Mouse (Mus musculus) c-Kit-negative CD71-positive TER-119-positive erythroid progenitor cells, embryonic 14.5 days (primary cell): Measurements from ENCODE around the gene Tgds.
"Not testable (repeated sequence)": the region's sequence is repeated elsewhere in the genome, so short reads cannot be mapped to it uniquely, and the experiment has no call there.

Experiments
- DNase-seq: peaks from one replicate; pipeline ENCODE4 v3.0.0-alpha.2; 2013; ENCODE audit warnings: low read depth, low spot score

Gene Tgds

DNA sequence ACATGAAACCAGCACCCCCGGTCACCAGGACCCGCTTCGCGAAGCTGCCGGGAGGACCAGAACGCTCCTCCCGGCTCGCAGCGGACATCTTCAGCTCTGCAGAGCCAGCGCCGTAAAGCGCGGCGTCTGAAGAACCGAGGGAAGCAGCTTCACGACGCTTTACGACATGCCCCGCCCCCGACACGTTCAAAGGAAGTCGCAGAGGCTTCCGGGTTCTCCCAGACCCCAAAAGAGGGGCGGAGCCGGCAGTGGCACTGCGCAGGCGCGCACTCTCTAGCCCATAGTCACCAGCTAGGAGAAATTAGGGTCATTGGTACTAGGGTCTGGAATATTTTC is at the start of gene Tgds:
TSS of gene Tgds (minus strand) at position 114 of the 336 bp plus-strand sequence.
- peak; percentile 93 for DNase-seq

DNA sequence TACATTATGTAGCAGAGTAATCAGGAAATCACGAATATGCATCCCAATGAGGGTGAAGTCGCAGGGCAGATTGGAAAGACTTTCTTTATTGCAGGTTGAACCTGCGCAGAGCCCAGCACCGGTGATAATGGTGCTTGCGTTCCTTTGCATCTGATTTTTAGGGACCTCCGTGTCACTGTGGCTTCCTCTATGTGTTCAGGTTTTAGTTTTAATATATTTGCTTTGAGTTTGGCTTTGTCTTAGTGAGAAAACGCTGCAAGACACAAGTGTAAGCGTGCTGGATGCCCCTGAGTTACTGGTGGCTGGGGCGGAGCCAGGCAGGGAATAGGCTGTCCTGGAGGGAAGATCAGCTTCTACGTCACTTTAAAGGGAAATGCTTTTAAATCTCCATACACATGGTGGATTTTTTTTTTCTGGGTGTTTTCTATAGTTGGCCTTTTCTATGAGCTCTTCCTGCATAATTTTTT is 48.2 kb upstream of the Tgds start:
- no peak for DNase-seq

DNA sequence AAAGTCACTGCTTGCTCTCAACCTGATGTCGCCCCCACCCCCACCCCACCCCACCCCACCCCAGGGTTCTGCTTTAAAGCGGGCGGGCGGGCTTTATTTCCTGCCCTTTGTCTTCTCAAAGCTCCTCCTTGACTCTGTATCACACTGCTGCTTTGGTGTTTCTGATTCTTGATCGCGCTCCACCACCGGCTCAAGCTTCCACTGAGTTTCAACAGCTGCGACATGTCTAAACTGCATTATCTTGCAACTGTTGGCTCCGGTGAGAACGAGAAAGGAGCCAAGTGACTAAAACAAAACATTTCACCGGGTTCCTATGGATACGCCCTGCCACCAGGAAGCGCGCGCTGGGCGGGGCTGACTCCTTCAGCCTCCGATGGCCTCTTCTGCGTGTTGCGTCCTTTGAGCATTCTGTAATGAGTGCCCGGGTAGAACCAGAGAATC is 47.6 kb upstream of the Tgds start:
- peak; percentile 40 for DNase-seq

DNA sequence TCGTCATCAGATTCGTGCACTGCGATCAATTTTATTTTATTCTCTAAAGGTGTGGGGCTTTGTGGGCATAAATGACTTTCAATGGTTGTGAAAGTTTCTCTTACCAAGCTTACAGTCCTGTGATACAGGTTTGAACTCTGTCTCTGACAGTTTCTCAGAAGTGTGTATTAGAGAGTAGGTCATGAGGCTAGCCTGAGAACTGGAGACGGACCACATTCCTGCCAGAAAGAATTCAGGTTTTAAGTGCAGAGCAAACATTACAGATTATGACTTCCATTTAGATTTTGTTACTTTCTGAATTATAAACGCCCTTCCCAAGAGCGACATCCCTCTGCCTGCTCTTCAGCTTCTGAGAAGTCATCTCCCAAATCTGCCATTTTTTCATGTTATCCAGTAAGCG is 47.1 kb upstream of the Tgds start:
- DNase-seq = no peak

DNA sequence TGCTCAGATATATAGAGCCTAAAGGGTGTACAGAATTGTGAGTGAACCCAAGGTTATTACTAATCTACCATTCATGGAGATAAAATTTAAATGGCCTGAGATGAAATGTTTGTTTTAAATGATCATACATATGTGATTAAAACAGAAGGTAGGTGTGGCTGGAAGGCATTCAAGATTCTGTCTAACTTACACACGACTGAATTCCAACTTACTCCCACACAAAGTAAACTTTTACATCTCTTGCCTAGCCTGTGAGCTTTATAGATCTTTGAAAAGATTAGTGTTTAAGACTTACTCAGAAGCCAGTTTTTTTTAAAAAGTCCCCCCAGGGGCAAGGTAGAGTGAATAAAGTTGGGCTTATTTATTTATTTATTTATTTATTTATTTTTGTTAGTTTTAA is 46.7 kb upstream of the Tgds start:
- no peak for DNase-seq

DNA sequence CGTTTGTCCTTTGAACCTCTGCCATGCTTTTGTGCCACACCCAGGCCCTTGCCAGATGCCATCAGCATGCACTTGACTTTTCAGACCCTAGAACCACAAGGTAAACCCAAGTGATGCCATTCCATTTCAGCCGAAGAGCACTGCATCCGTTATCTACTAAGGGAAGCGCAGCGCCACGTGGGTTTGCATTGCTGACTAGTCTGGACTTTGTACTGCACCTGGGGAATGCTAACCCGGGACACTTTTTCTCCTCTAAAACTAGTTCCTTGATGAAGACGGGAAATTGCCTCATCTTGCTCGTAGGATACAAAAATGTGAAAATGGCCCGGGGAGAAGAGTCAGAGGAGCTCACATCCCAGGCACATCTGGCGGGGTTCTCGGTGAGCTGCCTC is 43.1 kb upstream of the Tgds start:
- DNase-seq = no peak

DNA sequence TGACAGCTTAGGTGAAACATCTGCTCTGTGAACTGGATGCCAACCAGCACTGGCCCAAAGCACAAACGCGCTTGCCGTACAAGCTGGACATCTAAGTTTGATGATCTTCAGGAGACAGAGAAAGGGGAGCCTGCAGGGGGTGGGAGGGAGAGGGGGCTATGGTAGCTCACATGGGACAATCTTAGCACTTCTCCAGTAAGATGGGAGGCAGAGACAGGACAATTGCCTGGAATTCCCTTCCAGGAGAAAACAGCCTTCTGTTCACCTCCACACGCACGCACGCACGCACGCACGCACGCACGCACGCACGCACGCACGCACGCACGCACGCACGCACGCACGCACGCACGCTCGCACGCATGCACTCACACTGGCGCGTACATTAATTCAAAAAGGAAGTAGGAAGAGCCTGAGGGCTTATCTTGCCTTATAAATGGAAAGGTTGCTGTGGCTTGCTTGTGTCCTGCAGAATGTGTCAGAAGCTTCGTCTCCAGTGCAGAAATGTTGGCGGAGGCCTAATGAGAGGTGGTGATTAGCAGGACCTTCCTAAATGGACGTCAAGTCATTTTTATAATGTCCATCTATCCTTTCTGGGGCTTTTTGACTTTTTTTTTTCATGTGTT is 42.6 kb upstream of the Tgds start:
- no peak for DNase-seq

DNA sequence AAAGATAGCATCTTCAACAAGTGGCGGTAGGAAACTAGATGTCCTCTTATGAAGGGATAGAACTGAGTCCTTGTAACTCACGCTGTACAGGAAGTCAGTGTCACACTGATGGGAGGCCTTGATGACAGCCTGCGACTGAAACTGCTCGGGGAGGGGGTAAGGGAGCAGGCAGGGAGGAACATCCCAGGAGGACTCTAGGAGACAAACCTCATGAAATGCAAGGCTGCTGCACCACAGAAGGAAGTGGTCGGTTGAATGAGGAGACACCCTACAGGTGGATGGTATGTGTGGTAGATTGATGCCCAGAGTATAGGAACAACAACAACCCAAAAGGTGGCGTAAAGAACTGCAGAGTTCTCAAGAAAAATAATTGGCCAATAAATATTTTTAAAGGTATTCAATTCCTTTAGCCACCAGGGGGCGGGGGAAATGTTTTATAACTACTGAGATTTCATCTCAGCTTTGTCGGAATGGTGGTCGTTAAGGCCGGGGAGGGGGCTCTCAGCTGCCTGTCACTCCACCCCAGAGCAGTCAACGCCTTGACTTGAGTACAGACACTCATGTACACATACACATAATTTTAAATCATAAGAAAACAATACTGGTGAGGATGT is 41.1 kb upstream of the Tgds start:
- DNase-seq = no peak

DNA sequence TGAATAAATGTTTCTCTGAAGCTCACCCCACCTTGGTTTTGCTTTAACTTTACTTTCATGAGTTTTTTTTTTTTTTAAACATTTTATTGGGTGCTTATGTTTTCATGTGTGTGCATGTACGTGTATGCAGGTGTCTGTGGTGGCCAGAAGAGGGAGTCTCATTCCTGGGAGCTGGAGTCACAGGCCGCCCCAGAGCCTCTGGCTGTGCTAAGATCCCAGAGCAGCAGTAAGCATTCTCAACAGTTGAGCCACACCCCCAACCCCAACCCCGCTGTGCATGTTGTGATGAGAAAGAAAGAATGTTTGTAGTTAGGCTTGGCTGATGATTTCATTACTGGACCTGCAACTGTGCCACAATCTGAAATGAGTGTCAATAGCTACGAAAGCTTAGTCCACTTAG is 36.2 kb upstream of the Tgds start:
- no peak for DNase-seq

DNA sequence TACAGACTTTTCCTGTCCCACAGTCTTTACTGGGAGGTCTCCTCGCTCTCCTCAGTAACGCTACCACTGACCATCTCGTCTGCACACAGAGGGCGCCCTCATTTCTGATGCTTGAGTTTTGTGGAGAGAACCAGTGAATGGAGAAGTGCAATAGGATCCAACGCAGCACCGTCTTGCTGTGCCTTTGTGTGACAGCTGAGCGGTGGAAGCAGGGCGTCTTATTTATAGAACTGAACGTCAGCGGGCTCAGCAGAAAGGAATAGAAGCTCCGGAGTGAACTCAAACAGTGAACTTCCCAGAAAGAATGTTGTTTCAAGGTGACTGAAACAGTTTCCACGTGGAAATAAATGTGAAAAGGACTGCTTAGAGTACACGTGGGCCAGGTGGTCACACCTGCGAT is 30.1 kb upstream of the Tgds start:
- DNase-seq = no peak

DNA sequence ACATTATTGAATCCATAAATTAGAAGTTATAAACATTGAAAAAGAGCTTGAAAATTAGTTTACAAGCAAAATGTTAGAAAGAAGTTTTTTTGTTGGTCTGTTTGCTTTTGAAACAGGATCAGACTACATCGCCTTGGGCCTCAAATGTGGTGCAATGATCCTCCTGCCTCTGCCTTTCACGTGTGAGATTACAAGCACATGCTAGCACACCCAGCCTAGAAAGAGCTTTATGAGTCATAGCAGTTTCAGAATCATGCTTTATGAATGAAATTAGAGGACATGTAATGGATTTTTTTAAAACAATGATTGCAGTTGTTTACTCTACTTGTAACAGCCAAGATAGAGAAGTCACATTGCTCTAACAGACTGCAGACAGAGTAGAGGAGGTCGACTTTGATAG is 29.2 kb upstream of the Tgds start:
- DNase-seq = no peak

DNA sequence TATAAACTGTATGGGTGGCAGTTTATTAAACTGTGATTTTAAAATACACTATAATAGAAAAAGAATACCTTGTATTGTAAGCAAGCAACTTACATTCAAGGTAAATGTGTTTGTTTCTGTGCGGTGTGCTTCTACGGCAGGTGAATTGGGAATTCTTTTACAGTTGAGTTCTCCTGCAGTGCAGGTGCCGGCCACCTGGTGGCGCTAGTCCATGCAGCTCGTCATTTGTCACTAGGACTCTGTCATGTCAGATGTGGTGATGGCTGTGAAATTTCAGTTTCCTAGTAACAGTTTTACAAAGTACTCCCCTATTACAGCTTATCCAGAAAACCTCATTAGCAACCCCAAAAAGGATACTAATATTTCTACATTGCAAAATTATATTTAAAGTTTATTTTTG is 24.6 kb upstream of the Tgds start:
- DNase-seq = peak; percentile 21

DNA sequence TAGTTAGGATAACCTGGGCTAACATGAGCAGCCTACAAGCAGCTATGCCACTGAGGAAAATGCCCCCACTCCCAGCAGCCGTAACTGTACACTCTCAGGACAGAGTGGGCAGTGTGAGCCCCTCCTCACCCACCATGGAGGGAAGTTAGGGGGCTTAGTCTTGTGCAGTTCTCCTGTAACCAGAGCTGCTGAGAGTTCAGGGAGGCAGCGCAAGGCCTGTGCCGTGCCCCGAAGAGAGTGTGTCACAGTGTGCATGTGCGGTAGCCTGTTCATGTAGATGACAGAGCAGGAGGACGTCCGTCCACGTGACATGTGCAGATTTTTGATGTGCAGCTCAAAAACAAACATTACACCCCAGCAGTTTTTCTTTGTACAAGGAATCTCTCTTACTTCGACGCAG is 24.2 kb upstream of the Tgds start:
- DNase-seq = no peak

DNA sequence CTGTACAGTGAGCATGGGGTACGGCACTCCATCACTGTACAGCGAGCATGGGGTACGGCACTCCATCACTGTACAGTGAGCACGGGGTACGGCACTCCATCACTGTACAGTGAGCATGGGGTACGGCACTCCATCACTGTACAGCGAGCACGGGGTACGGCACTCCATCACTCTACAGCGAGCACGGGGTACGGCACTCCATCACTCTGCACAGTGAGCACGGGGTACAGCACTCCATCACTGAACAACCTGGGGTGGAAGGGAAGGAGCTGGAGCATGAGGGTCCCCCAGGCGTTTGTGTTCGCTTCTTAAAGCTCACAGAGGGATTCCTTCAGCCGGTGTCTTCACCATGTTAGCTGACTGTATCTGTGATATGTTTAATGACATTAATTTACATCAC is 23.5 kb upstream of the Tgds start:
- DNase-seq = not testable (repeated sequence)

DNA sequence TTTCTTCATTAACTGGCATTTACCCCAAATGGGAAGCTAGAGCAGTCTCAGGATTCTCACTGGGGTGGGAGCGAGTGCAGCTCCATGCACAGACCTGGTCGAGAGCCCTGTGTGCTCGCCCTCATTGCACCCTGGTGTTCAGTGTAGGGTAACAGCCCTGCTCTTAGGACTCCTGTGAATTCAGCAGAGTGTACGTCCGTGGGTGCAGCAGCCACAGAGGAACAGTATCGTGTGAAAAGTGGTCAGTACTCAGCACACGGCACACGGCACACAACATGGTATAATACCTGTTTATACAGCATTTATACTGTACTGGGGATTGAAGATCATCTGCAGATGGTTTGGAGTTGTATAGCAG is 19.7 kb upstream of the Tgds start:
- DNase-seq = no peak

DNA sequence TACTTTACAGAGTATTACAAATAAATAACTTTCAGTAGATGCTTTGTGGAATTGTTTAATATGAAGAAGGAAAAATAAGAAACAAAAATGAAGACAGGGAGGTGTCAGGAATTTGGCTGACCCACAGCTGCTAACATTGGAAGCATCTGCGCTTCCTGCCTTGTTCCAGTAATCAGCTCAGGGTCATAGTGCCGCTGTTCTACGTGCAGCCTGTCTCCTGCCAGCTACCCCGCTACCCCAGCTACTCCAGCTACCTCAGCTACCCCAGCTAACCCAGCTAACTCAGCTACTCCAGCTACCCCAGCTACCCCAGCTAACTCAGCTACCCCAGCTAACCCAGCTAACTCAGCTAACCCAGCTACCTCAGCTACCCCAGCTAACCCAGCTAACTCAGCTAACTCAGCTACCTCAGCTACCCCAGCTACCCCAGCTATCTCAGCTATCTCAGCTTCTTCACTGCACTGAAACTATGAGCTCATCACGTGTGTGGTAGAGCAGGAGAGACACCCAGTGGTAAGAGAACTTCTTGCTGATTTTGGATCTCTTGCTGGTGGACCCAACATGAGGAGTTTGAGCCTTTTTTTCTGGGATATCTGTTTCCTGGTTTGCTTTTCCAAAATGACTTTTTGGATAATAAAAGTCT is 19.2 kb upstream of the Tgds start:
- DNase-seq = no peak

DNA sequence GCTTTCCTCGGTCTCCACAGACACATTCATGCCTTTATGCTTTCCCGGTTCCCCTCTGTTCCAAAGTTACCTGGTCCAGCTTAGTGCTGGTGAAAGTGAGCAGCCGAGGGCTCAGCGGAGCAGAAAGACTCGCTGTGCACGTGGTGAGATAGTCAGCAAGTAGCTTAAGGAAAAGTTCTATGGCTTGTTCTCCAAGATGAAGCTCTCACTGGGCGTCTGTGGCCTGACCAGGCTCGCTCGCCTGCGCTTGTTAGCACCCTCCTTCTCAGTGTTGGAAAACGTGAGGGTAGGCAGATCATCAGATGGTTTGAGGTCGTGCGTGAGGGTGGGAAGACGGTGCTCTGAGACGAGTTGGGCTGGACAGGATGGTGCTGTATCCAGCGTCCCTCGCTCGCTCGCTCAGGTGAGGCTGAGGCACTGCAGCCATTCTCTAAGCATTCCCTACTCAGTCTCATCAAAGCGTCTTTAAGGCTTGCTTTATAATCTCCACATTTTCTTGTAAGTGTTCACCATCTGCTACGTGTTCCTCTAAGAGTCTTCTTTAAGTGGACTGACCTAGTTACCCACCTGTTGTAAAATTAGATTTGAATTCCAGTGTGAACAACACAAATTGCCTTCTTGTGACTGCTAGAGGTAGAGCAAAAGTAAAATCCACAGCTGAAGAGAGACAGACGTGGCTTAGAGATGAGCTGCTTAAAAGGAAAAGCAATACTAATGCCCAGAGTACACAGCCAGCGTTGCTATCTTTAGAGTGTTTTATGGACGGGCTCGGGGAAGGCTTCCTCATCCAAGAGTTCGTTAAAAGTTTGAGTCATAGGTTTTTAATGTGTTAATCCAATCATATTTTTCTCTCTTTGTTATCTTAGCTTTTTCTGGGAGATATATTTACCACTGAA is 18.3 kb upstream of the Tgds start:
- DNase-seq = no peak

DNA sequence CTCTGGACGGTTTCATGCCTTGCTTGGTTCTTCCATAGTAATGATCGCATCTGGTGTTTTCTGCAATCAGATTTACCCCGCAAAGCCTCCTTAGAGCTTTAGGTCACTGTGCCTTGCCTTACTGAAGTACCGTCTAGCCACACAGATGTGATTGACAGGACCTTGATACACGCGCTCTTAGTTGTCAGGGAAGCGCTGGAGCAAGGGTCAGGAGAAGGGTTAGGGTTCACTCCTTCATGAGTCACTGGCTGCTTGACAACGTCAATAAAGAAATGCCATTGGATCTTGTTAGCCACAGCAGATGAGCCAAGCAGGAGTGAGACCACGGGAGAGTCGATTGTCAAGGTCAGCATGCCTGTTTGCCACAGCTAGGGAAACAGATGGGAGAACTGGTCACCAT is 16.0 kb upstream of the Tgds start:
- no peak for DNase-seq

DNA sequence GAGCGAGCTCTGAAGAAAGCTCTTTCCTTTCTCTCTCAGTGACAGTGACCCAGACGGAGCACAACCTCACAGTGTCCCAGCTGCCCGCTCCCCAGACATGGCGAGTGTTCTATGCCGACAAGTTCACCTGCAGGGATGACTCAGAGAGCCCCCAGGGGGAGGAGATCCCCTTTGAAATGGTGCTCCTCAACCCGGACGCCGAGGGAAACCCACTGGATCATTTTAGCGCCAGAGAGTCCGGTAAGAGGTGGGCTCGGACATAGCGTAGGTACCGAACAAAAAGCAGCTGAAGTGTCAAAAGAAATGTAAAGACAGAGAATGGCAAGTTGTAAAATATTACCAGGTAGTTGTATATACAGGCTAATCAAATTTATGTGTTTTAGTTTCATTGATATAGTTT is 15.5 kb upstream of the Tgds start:
- DNase-seq = no peak

DNA sequence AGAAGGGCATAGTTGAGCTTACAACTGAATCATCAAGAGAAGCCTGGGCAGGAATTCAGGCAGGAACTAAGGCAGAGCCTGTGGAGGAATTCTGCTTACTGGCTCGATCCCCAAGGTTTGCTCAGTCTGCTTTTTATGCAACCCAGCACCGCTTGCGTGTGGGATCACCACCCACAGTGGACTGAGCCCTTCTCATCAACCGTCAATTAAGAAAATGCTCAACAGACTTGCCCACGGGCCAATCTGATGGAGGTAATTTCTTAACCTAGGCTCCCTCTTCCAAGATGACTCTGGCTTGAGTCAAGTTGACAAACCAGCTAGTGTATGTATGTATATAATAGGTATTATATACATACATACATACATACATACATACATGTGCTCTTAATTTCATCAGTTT is 9.7 kb upstream of the Tgds start:
- no peak for DNase-seq

DNA sequence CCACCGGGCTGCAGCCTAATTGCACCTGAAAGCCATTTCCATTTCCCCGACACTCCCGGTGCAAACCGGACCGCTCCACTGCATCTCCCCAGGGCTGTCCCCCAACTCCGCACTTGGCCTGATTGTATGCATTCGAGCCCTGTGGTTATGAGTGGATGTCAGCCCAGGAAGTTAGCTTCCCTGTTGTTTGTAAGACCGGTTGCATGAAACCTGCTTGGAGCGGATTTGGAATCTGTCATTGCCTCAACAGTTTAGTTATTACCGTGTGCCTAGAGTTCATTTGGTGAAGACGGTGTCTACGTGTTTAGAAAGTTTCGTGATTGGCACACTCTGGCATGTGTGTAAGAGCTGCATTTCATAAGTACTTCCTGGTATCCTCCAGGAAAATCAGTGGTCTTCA is 4.9 kb upstream of the Tgds start:
- DNase-seq = no peak

DNA sequence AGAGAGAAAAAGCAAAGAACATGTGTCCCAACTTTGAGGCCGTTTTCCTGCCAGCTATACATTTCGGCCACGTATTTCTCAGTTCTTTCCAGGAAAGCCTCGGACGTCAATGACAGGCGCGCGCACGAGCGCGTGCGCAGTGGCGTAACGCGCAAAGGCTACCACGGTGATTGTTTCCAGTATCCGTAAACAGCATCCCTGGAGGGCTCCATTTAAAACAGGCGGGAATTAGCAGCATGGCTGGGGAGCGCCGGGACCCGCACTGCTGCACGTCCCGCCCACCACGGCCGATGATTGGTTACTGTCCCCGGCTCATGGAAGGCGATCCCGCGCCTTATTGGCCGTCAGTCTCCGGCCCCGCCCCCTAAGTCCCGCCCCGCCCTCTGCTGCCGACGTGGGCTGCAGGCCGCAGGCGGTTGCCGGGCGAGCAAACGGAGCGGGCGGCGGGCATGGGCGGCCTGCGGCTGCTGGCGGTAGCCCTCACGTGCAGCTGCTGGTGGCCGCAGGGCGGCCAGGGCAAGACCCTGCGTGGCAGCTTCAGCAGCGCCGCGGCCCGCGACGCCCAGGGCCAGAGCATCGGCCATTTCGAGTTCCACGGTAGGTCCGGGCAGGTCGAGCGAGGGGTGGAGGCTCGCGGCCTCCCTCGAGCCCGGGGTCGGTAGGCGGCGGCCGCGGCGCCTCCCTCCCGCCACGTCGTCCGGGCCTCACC is 4.3 kb upstream of the Tgds start, which contains the start of gene Gpr180:
TSS of gene Gpr180 (plus strand) at position 415 of the 709 bp plus-strand sequence.
- DNase-seq = peak; percentile 92
